Mouse (Mus musculus): Measurements from ENCODE around the gene Lipk.

Gene Lipk

DNA sequence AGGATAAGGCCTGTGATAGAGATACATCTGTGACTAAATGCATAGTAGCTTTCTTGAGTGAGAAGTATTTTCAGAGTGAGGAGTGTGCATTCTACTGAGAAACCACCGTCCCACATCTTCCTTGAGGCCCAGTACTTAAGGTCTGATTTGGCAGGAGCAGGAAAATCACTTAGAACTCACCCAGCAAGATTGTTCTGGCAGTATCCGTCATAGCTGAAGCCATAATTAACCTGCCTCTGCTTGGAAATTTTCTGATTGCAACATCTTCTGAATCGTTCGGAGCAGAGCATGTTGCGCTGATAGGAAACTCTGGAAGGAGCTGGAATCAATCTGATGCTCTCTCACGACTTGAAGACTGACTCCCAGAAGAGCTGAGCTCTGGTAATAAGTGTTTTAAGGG lies at the start of gene Lipk:
TSS of gene Lipk (plus strand) at position 289 of the 400 bp plus-strand sequence.
- no peak for TF ChIP-seq GATA4 (IDR thresholded peaks at IDR 0.05; ENCODE audit: insufficient replicate concordance, low read length)

DNA sequence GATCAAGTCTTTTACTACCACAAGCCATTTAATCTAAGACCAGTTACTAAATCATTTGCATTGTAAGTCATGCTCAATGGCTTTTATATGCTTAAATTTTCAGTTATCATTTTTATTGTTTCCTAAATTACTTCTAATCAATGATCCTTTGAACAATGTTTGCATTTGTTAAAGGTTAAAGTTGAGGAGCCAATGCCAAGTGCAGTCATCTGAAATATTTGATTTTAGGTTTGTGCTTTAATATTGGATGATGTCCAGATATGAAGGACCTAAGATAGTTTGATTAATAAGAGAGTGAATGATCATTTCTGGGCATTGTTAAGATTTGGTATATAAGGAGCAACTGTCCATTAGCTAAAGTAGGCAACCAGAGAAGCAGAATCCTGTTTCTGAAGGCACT lies 47.2 kb upstream of the Lipk start, which contains the start of gene Lipf:
TSS of gene Lipf (plus strand) at position 301 of the 400 bp plus-strand sequence.
- TF ChIP-seq GATA4 (IDR thresholded peaks at IDR 0.05; ENCODE audit: insufficient replicate concordance, low read length), result no peak

DNA sequence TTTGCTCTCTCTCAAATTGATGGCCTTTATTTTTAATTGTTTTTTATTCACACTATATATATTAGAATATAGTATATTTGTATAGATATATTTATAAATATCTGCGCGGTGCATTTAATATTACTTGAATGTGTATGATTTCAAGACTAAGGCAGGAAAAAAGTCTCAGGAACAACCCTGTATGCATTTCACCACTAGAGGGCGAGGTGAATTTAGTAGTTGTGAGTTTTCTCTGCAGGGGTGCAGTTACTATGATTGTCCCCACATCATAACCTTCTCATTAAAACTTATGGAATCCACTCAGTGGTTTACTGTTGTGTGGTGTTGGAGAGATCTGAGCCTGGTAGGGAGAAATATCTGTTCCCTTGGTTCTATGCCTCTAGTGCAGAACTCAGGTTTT lies 29.1 kb upstream of the Lipk start:
- TF ChIP-seq GATA4 (IDR thresholded peaks at IDR 0.05; ENCODE audit: insufficient replicate concordance, low read length), result no peak

DNA sequence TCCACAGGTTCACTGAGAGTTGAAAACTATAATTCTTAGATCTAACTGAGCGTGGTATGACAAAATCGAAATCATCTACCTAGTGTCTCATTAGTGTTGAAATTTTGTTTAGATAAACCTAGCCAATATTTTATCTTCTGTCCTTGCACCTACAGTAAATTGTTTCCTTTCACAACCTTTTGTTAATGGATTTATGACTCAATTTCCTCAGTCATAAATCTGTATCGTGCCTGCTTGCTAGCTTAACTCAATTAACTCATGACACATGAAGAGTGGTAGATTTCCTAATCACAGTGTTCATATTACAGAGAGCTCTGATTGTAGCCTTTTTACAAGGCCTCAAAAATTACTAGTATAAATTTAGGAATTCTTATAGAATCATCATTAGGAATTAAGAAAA lies 25.0 kb upstream of the Lipk start:
- TF ChIP-seq GATA4 (IDR thresholded peaks at IDR 0.05; ENCODE audit: insufficient replicate concordance, low read length), result no peak

DNA sequence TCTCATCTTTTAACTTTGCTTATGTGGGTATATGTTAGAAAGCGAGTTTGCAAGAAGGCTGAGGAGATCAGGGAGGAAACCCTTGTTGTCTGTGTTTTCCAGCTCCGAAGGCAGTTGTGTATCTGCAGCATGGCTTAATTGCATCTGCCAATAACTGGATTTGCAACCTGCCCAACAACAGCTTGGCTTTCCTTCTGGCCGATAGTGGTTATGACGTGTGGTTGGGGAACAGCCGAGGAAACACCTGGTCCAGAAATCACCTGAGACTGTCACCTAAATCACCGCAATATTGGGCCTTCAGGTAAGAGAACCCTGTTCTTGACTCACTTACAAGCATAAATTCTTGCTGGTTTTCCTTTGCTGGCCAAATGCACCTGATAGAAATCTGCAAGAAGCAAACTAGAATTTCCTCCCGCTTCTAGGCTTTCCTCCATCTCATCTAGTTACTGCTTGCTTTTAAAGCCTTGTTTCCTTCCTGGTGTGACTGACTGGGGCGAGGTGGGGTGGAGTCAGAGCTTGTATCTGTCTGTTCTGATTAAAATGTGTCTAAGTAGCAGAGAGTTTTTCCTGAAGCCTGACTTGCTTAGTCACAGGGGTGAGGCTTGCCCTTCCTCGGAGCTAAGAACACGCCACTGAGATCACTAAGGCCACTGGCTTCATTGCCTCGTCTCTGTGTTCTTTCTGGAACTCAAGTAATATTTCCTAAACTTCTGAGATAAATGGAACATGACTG lies 13.5 kb downstream of the Lipk start:
- TF ChIP-seq GATA4 (IDR thresholded peaks at IDR 0.05; ENCODE audit: insufficient replicate concordance, low read length), result peak; percentile 20; the same call in 1 of the 2 replicates

DNA sequence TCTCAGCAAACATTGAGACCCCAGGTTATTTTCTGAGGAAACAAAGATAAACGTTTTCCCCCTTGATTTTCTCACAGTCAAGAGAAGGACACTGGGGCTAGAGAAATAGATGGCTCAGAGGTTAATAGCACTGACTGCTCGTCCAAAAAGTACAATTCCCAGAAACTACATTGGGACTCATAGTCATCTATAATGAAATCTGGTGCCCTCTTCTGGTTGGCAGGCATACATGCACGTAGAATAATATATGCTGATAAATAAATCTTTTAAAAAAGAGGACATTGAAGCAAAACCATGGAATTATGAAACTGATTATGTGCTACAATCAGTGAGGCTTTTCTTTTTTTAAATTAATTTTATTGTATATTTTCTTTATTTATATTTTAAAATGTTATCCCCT lies 14.7 kb downstream of the Lipk start:
- no peak for TF ChIP-seq GATA4 (IDR thresholded peaks at IDR 0.05; ENCODE audit: insufficient replicate concordance, low read length)

DNA sequence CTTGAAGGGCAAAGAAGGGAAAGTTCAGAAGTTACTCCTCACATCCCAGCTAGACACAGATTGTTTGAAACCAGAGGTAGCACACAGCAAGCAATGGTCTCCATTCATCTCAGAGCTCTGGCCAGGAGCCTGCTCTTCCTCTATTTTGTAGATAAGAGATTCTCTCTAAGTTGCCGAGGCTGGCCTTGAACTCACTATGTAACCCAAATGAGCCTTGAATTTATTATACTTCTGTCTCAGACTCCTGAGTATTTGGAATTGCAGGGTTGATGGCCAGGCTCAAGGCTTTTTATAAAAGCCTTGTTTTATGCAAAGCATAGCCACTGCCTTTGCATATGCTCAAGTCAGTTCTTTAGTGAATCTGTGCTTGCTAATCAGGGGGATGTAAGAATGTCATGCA lies 31.6 kb downstream of the Lipk start:
- no peak for TF ChIP-seq GATA4 (IDR thresholded peaks at IDR 0.05; ENCODE audit: insufficient replicate concordance, low read length)

DNA sequence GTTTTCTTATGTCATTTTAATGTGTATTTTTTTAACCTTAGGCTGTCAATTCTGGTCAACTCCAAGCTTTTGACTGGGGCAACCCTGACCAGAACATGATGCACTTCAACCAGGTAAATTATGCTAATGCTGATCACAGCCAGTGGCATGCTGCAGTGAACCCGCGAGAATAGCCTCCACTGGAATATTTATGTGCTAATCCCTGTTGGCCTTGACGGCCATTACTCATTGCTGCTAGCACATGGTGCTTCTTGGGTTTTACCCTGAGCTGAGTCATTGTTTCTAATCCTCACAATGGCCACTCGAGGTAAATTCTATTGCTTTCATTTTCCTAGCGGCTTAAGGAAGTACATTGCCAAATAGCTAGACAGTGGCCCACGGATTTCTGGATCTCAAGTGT lies 34.9 kb downstream of the Lipk start:
- TF ChIP-seq GATA4 (IDR thresholded peaks at IDR 0.05; ENCODE audit: insufficient replicate concordance, low read length), result no peak

DNA sequence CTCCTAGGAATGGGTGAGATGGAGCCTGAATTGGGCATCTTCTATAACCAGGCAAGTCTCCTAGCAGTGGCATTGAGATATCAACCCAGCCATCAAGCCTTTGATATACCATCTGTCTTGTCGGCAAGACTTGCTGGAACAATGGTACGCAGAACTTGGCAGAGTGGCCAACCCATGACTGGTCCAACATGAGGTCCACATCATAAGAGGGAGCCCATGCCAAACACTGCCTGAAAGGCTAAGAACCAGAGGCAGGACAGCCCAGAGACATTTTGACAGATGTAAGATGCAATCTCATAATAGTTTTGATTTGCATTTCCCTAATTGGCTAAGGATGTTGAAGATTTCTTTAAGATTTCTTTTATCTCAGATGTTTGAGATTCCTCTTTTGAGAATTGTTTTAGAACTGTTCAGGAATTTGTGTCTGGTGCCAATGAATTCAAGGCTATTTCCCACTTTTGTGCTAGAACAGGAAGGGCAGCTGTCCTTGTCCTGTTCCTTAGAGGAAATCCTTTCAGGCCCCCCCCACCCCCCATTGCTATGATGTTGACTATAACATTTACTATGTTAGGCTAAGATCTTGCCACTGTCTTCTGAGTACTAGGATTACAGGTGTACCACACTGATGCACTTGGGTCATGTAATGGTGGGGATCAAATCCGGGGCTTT lies 41.4 kb downstream of the Lipk start:
- TF ChIP-seq GATA4 (IDR thresholded peaks at IDR 0.05; ENCODE audit: insufficient replicate concordance, low read length), result no peak

DNA sequence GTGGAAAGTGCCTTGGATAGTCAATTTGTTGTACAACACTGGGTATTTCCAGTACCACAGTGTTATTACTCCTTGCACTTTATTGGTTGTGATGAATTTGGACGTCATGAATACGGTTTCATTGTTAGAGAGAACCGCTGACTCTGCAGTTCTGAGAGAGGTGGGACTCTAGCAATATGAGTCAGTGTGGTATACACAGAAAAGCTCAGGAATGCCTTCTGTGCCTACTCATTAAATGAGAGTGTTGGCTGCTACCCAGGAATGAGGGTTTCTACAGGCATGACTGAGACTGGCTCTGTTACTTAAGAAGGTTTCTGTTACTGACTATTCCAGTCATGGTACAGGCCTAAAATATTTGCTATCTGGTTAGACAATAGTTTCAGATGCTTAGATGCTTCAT lies 43.4 kb downstream of the Lipk start:
- no peak for TF ChIP-seq GATA4 (IDR thresholded peaks at IDR 0.05; ENCODE audit: insufficient replicate concordance, low read length)

DNA sequence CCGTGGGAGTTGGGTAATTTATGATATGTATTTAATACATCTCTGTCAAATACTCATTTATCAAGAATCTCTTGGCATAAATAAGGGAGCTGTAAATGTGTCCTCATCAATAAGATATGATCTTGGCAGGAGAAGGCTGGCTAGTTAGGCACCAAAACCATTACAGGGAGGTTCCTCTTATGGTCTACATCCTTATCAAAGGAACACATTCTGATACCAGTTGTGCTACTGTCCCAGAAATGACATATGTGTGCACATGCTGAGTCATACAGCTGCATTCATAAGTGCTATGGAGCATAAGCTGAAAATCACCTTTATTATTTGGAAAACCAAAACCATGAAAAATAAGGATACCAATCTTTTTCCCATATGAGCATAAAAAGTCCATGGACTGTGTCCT lies 55.5 kb downstream of the Lipk start:
- TF ChIP-seq GATA4 (IDR thresholded peaks at IDR 0.05; ENCODE audit: insufficient replicate concordance, low read length), result no peak

DNA sequence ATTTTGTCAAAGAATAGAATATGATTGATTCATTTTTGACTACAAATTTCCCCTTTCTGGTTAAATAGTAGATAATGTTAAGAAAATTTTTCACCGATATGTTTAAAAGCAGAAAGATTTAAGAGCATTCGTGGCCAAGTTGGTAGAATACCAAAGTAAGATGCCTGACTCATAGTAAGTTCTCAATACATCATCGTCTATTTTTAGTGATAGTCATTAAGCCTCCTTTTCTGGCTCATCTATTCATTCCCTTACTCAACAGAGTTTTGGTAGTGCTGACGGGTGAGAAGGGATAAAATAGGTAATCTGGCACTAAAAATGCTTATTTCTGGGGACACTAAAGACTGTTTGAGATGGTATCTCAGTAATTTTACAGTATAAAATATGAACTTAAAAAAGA lies 56.0 kb downstream of the Lipk start:
- TF ChIP-seq GATA4 (IDR thresholded peaks at IDR 0.05; ENCODE audit: insufficient replicate concordance, low read length), result no peak

DNA sequence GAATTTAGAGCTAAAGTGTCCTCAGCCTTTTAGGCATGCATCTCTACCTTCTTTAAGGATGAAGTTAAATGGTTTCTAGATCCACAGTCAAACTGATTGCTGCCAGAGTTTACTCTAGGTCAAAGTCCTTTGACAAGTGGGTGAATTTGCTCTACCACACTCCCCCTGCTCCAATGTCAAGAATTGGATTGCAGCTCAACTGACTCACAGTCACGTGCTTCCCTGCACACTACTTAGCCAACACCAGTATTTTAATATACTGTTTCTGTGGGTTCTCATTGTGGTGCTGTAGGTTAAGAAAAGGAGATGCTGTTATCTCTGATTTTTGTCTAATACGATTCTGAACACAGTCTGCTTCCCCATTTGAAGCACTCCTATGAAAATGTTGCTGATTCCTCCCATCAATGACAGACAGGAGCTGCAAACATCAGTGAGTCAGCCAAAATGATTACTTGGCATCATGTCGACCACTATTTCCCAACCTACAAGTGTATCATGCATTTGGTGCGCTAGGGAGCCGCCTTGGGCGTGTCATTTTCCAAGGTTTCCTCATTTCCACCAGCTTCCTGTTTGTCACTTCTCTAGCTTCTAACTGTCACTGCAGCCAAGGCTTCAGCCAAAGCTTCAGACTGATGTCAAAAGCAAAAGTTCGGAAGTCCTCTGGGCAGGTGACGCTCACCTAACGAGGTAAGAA lies 58.8 kb downstream of the Lipk start, which contains the start of gene Lipn:
TSS of gene Lipn (plus strand) at position 580 of the 694 bp plus-strand sequence.
- no peak for TF ChIP-seq GATA4 (IDR thresholded peaks at IDR 0.05; ENCODE audit: insufficient replicate concordance, low read length)

DNA sequence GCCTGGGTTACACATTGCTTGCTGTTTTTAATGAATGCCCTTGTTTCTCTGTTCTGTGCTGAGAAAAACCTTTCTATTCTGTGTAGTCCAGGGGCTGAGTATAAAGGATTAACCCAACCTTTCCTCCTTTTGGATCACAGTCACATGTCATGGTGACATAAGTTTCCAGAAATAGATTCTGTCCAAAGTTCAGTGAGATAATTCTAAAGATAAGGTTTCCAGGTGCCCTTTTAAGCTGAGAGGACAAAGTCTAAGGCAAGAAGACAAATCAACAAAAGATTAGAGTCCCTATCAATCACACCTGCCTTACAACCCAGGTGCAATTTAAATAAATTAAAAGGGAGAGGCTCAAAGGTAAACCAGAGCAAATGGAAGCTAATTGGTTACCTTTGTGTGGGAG lies 66.1 kb downstream of the Lipk start:
- TF ChIP-seq GATA4 (IDR thresholded peaks at IDR 0.05; ENCODE audit: insufficient replicate concordance, low read length), result no peak

DNA sequence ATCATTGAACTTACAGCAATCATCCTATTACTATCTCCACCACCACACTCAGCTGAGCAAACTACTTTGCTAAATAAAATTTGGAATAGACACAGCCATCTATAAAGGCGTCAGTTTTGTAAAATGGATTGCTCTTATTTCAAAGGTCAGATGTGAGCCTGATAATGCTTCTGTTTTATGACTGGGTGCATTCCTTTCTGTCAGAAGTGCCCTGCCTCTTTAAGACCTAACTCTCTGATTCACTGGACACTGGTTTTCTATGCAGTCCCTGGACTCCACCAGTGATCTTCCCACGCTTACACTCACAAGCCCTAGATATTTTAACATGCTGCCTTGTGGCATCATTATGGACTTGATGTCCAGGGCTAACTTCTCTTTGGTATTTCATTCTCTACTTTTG lies 70.0 kb downstream of the Lipk start:
- TF ChIP-seq GATA4 (IDR thresholded peaks at IDR 0.05; ENCODE audit: insufficient replicate concordance, low read length), result no peak
